Mouse (Mus musculus): ENCODE measurements around the gene Scamp2. TPM values are rescaled to one million over a fixed set of nuclear protein-coding genes. Genes with fewer than 3 reads are reported as not detected.

The Scamp2 gene
- total RNA-seq, 2 experiments from 2014 or later: 31.3 to 36.9 TPM

- no peak for DNase-seq
Observed at GRCm38 (mm10) chr9:57594174-57594509, 33.4 kb downstream of the Scamp2 start.

GRCm38 (mm10) chr9:57597265-57597664 lies 36.5 kb downstream of the Scamp2 start:
- DNase-seq: no peak

GRCm38 (mm10) chr9:57597929-57598382 lies 37.2 kb downstream of the Scamp2 start:
- DNase-seq: no peak

- no peak for DNase-seq
Observed at GRCm38 (mm10) chr9:57598851-57599563, 38.3 kb downstream of the Scamp2 start.

- DNase-seq: no peak
Observed at GRCm38 (mm10) chr9:57600620-57601352, 40.0 kb downstream of the Scamp2 start.

- no peak for DNase-seq
Observed at GRCm38 (mm10) chr9:57601353-57601706, 40.6 kb downstream of the Scamp2 start.

- DNase-seq: no peak
Observed at GRCm38 (mm10) chr9:57602098-57602497, 41.4 kb downstream of the Scamp2 start.

- no peak for DNase-seq
Observed at GRCm38 (mm10) chr9:57604875-57605274, 44.1 kb downstream of the Scamp2 start.

GRCm38 (mm10) chr9:57605503-57605902 lies 44.8 kb downstream of the Scamp2 start:
- no peak for DNase-seq

GRCm38 (mm10) chr9:57606139-57606851 lies 45.6 kb downstream of the Scamp2 start, which contains the start of gene Cplx3:
Gene Cplx3 (minus strand): TSS chr9:57606281.
- DNase-seq: no peak

GRCm38 (mm10) chr9:57609803-57610202 lies 49.1 kb downstream of the Scamp2 start:
- DNase-seq: no peak

- no peak for DNase-seq
Observed at GRCm38 (mm10) chr9:57610359-57610826, 49.6 kb downstream of the Scamp2 start.

- no peak for DNase-seq
Observed at GRCm38 (mm10) chr9:57612587-57612986, 51.8 kb downstream of the Scamp2 start.

- no peak for DNase-seq
Observed at GRCm38 (mm10) chr9:57613975-57614374, 53.2 kb downstream of the Scamp2 start.

- DNase-seq: no peak
Observed at GRCm38 (mm10) chr9:57614786-57615185, 54.0 kb downstream of the Scamp2 start.

- DNase-seq: no peak
Observed at GRCm38 (mm10) chr9:57617556-57618169, 56.9 kb downstream of the Scamp2 start.

GRCm38 (mm10) chr9:57618854-57619253 lies 58.1 kb downstream of the Scamp2 start:
- no peak for DNase-seq

- DNase-seq: no peak
Observed at GRCm38 (mm10) chr9:57620674-57621073, 59.9 kb downstream of the Scamp2 start, which contains the start of gene Lman1l. Gene Lman1l (minus strand): TSS chr9:57620774.

GRCm38 (mm10) chr9:57624295-57624694 lies 63.6 kb downstream of the Scamp2 start:
- no peak for DNase-seq

- no peak for DNase-seq
Observed at GRCm38 (mm10) chr9:57625674-57626500, 65.1 kb downstream of the Scamp2 start.

GRCm38 (mm10) chr9:57627191-57627590 lies 66.4 kb downstream of the Scamp2 start:
- DNase-seq: no peak

Data from gastrocnemius, postnatal 25 days (tissue).